Mouse (Mus musculus): Measurements from ENCODE around the gene Irf3. TPM values are rescaled to one million over a fixed set of nuclear protein-coding genes. Genes with fewer than 3 reads are reported as not detected.
"Not testable (repeated sequence)": the region's sequence is repeated elsewhere in the genome, so short reads cannot be mapped to it uniquely, and the experiment has no call there.

Irf3 gene
- total RNA-seq, 2 experiments from 2014 or later: 24.2 to 34.1 TPM

GRCm38 (mm10) chr7:45005321-45005992, 8.0 kb downstream of the Irf3 start:
- no peak for ATAC-seq (replicated peaks; ENCODE audit: low FRiP score, poor library complexity, severe bottlenecking)

DNA sequence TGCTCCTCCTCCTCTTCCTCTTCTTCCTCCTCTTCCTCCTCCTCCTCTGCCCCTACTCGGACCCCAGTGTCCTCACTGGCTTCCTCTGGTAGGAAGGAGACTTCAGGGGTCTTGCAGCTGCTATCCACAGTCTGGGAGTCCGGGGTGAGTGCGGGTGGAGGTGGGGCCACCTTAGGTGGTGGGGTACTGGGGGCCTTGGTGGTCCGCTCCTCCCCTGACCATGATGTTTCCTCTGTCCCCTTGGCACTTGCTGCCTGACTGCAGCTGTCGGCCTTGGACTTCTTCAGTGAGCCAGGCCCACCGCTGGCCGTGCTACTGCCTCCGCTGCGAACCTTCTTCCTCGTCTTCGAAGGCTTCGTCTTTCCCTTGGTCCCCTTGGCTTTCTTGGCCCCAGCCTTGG, 9.1 kb downstream of the Irf3 start:
- no peak for ATAC-seq (replicated peaks; ENCODE audit: low FRiP score, poor library complexity, severe bottlenecking)

GRCm38 (mm10) chr7:45007141-45007540, 9.7 kb downstream of the Irf3 start:
- no peak for ATAC-seq (replicated peaks; ENCODE audit: low FRiP score, poor library complexity, severe bottlenecking)

GRCm38 (mm10) chr7:45007846-45008245, 10.4 kb downstream of the Irf3 start:
- no peak for ATAC-seq (replicated peaks; ENCODE audit: low FRiP score, poor library complexity, severe bottlenecking)

DNA sequence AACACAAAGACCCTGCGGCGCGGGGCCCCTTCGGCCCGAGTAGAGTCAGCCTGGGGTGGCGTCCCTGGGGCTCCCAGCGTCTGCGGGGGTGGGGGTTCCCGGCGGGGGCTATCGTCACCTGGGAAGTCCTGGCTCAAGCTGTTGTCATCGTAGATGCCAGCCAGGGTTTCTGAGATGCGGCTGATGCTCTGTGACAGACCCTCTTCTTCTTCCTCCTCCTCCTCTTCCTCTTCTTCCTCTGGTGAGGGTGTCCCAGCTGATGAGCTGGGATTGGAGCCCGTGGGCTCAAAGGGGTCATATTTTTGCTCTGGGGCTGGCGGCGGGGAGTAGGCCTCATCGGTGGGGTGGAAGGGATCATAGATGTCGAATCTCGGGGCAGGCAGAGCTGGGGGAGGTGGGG, 11.0 kb downstream of the Irf3 start:
- ATAC-seq (replicated peaks; ENCODE audit: low FRiP score, poor library complexity, severe bottlenecking): no peak

GRCm38 (mm10) chr7:45012011-45012410, 14.6 kb downstream of the Irf3 start:
- no peak for ATAC-seq (replicated peaks; ENCODE audit: low FRiP score, poor library complexity, severe bottlenecking)

- ATAC-seq (replicated peaks; ENCODE audit: low FRiP score, poor library complexity, severe bottlenecking): no peak
These were observed 15.4 kb downstream of the Irf3 start for GRCm38 (mm10) chr7:45012824-45013223.

- no peak for ATAC-seq (replicated peaks; ENCODE audit: low FRiP score, poor library complexity, severe bottlenecking)
These were observed 16.1 kb downstream of the Irf3 start for GRCm38 (mm10) chr7:45013366-45014095.

DNA sequence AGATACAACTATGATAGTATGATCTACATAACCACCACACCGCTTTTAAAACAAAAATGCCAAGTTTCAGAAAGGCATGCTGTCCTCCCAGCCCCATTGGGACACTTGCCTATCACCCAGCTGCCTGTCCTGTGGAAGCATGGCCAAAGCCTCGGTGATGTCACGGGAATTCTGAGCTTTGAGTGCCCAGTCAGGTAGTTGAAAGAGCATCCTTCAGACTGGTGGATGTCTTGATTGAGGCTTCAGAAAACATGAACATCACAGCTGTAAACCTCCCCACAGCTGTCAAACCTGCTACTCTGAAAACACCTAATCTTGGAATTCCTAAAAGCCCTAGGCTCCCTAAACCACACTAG, 16.6 kb downstream of the Irf3 start:
- no peak for ATAC-seq (replicated peaks; ENCODE audit: low FRiP score, poor library complexity, severe bottlenecking)

DNA sequence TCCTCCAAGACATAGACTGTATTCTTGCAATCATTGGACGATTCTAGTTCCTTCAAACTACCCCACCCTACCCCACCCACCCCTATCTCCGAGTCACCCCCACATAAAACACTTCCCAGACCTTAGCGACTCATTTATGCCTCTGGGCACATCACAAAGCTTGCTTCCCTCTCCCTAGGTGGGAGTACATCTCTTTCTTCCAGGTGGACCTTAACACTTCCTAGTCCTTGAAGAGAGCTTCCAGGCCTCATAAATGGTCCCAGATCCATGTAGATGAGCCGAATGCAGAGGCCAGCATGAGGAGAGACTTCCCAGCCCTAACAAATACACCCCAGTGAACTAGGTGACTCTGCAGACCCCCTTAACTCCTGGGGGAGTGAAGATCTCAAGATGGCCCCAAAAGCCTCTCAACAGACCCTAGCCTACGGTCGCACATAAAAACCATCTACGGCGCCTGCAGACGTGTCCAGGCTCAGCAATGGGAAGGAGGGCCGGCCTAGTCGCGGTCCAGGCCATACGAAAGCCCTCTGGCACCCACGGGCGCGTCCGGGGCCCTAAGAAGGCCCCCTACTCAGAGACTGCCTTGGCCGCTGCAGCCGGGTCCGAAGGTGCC, 18.0 kb downstream of the Irf3 start:
- no peak for ATAC-seq (replicated peaks; ENCODE audit: low FRiP score, poor library complexity, severe bottlenecking)

GRCm38 (mm10) chr7:45015957-45016612, 18.6 kb downstream of the Irf3 start, which contains the start of gene Scaf1:
Gene Scaf1, minus strand, starts transcription at chr7:45016363.
- ATAC-seq (replicated peaks; ENCODE audit: low FRiP score, poor library complexity, severe bottlenecking): peak; percentile 78

GRCm38 (mm10) chr7:45016761-45017160, 19.3 kb downstream of the Irf3 start:
- ATAC-seq (replicated peaks; ENCODE audit: low FRiP score, poor library complexity, severe bottlenecking): no peak

GRCm38 (mm10) chr7:45017242-45018061, 20.0 kb downstream of the Irf3 start, which contains the start of gene Rras:
Gene Rras, plus strand, starts transcription at chr7:45017961.
- ATAC-seq (replicated peaks; ENCODE audit: low FRiP score, poor library complexity, severe bottlenecking): peak; percentile 77

- no peak for ATAC-seq (replicated peaks; ENCODE audit: low FRiP score, poor library complexity, severe bottlenecking)
These were observed 21.7 kb downstream of the Irf3 start for GRCm38 (mm10) chr7:45019031-45019571.

GRCm38 (mm10) chr7:45020225-45020624, 22.8 kb downstream of the Irf3 start:
- ATAC-seq (replicated peaks; ENCODE audit: low FRiP score, poor library complexity, severe bottlenecking): no peak

DNA sequence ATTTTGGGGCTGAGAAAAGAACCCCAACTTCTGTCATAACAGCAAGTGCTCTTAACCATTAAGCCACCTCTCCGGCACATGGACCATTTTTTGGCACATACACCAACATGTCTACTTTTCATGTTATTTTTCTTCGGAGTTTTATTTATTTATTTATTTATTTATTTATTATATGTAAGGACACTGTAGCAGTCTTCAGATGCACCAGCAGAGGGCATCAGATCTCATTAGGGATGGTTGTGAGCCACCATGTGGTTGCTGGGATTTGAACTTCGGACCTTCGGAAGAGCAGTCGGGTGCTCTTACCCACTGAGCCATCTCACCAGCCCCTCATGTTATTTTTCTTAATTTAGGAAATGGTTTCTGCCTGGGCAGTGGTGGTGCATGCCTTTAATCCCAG, 26.3 kb downstream of the Irf3 start:
- not testable (repeated sequence) for ATAC-seq (replicated peaks; ENCODE audit: low FRiP score, poor library complexity, severe bottlenecking)

DNA sequence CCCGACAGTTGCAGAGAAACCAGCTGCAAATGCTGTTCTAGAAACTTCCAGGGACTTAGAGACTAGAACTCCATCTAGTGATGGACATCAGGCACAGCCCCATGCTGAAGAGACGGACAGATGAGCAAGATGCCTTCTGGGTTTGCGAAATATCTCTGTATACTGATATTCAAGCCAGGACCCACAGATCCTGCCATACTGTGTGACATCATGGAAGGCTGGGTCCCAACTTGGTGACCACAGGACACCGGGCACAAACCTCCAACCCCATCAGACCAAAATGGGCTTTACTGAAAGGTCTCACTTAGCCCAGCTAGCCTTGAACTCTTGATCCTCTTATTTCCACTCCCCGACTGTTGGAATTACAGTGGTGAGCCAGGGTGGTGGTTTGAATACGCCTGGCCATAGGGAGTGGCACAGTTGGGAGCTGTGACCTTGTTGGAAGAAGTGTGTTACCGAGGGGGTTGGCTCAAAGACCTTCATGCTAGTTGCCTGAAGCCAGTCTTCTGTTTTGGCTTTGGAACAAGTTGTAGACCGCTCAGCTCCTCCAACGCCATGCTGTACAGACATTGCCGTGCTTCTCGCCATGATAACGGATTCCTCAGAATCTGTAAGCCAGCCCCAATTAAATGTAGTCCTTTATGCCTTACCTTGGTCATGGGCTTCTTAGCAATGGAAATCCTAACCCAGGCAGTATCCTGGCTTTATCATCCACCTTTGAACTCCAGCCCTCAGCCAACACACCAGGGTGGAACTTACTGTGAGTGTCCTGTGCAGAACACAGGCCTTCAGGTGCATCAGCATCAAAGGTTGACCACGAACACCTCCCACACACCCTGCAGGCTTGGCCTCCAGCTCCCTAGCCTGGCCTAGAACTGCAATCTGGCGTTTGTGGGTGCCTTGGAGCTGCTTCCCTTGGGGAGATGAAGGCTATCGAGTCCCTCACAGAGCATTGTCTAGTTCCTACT, 27.1 kb downstream of the Irf3 start:
- no peak for ATAC-seq (replicated peaks; ENCODE audit: low FRiP score, poor library complexity, severe bottlenecking)

DNA sequence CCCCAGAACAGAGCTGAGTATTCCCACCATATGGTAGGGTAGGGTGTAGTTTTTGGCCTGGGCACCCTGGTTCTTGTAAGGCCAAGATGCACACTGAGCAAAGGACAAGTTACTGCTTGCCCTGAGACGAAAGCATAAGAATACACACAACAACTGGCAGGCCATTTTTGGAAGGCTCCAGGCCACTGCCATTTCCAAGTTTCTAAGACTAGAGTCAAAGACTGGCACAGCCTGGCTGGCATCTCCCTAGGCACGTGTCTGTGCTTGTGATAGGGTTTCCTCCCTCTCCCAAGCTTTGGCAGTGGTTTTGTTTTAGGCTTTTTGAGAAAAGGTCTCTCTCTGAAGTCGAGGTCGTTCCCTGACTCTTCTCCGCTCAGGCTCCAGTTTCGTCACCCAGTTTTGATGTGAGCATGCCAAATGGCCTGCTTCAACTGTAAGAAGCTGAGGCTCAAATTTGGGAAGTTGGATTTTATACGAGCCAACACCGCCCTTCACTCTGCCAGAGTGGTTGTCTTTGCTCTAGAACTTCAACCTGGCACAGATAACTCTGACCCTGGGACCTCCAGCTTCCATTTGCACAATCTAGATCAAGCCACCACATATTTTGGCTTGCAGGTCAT, 28.3 kb downstream of the Irf3 start:
- ATAC-seq (replicated peaks; ENCODE audit: low FRiP score, poor library complexity, severe bottlenecking): no peak
